Mouse (Mus musculus): ENCODE data around the gene Ctsd.
A peak's percentile ranks its signal among the peaks of the same experiment; 100 is the strongest.
"Not testable (repeated sequence)": the region's sequence is repeated elsewhere in the genome, so short reads cannot be mapped to it uniquely, and the experiment has no call there.

Ctsd gene

DNA sequence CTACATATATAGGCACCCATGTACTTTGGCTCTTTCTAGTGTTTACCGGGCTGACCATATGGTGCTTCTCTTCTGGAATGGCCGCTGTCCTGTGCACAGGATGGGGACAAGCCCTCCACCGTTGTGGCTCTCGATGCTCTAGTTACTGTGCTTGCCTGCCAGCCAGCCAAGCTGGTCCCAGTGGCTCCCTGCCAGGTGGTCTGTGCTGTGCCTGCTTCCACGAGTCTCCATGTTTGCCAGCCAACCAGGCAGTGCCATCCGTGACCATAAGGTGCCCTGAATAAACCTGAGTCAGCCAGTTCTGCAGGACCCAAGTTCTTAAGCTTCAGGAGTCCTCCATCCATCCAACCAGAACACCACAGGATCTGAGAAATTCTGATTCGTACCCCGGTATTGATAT is 52.7 kb downstream of the Ctsd start:
- DNase-seq (ENCODE audit: low spot score in 2 of 2), result no peak

DNA sequence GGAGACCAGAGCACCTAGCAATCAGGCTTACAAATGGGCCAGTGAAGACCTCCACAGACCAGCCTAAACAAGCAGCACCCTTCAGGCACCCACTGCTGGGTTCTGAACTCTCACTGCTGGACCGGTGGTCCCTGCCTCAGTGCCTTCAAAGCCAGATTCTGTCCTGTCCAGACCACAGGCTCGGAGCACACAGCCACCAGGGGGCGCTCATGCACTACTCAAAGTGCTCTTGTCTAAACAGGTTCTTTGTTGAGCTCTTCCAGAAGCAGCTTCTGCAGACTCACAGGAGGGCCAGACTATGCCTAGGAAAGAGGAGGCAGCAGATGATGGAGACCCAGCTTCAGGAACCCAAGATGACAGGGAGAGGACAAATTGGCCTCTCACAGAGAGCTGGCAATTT is 53.6 kb downstream of the Ctsd start:
- DNase-seq (ENCODE audit: low spot score in 2 of 2), result peak; percentile 70 to 94

DNA sequence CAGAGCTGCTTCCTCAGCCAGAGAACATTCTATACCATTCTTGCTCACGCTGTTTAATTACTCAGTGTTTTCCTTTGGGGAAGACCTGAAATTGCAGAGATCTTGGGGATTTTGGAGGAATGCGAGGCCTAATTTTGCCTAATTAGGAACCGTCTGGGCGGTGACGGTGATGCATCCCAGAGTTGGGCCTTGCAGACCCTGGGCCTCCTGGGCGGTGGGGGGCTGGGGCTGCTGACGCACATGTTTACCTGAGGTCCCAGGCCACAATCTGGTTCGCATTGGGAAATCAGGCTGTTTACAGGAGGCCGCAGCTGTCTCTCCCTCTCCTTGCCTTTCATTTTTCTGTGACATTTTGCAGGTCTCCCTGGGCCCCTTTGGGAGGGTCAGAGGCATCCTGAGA is 55.1 kb downstream of the Ctsd start:
- not testable (repeated sequence) for DNase-seq (ENCODE audit: low spot score in 2 of 2)

- DNase-seq (ENCODE audit: low spot score in 2 of 2), result no peak
These were observed 56.6 kb downstream of the Ctsd start for GRCm38 (mm10) chr7:142331281-142331680.

DNA sequence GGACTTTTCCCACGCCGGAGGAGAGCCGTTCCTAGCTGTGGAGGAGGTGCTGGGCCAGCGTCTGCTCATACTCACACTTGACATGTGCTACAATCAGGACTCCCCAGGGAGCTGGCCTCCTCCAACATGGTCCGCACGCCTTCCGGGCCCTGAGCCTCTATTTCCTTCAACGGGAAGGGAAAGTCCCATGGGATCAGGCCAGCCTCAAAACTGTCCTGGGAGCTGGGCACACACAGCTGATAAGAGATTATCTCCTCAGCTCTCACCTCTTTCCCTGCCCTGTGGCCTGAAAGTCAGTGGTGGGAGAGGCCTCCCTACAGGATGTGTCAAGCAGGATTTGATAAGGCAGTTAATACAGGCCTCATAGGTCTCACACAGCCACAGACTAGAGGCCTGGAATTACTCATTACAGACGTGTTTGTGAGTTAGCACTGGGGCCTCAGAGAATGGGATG is 57.5 kb downstream of the Ctsd start:
- no peak for DNase-seq (ENCODE audit: low spot score in 2 of 2)

- no peak for DNase-seq (ENCODE audit: low spot score in 2 of 2)
These were observed 59.3 kb downstream of the Ctsd start for GRCm38 (mm10) chr7:142328507-142328906.

- no peak for DNase-seq (ENCODE audit: low spot score in 2 of 2)
These were observed 61.0 kb downstream of the Ctsd start for GRCm38 (mm10) chr7:142326714-142327445.
